Mouse (Mus musculus): ENCODE data around the gene C1qc. TPM values are rescaled to one million over a fixed set of nuclear protein-coding genes. Genes with fewer than 3 reads are reported as not detected.

C1qc gene
- polyA plus RNA-seq, 1 experiment: 51.9 TPM

DNA sequence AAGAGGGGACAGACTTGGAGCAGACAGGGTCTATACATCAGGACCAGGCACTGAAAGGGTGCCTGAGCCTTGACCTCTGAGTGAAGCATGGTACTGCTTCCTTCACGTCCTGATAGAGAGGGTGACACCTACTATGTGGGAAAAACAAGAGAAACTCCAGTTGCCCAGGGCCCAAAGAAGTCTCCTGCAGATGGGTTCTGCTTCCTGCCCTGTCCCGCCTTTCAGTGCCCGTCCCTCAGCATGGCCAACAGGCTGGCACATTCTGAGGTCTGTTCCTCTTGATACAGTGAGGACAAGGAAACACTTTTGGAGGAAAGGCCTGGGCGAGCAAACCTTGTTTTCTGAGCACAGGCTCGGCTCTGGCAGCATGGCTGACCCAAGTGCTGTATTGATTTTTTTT is 5.2 kb downstream of the C1qc start:
- TF ChIP-seq POLR2A (IDR thresholded peaks at IDR 0.05; ENCODE audit: low read depth, low read length) (no peak), CTCF (conservative IDR thresholded peaks at IDR 0.05; ENCODE audit: insufficient read depth, insufficient read length, low read depth, low read length) (no peak)
- Histone ChIP-seq H3K4me3 (ENCODE audit: insufficient read depth, low read depth, low read length) (no peak overlapping the region), H3K4me1 (ENCODE audit: control insufficient read depth, insufficient read depth, low read length) (no peaks in the 10 kb centered on the region), H3K27me3 (replicated peaks; ENCODE audit: control insufficient read depth, insufficient read depth, low read length) (no peaks in the 10 kb centered on the region), H3K27ac (ENCODE audit: insufficient read depth, low read depth, low read length) (no peak overlapping the region), H3K36me3 (ENCODE audit: control insufficient read depth, insufficient read depth, low read length) (no peaks in the 10 kb centered on the region)
- 61% methylated on average over 5 of the region's 5 CpGs for WGBS
- no peak for DNase-seq

- no peaks in the 10 kb centered on the region for H3K36me3 ChIP-seq (ENCODE audit: control insufficient read depth, insufficient read depth, low read length)
- no peaks in the 10 kb centered on the region for H3K4me1 ChIP-seq (ENCODE audit: control insufficient read depth, insufficient read depth, low read length)
- H3K27ac ChIP-seq (ENCODE audit: insufficient read depth, low read depth, low read length): no peak within 1 kb of the TSS
- no peak within 1 kb of the TSS; the same call in 1 of the 2 replicates for H3K4me3 ChIP-seq (ENCODE audit: insufficient read depth, low read depth, low read length)
- DNase-seq: peak; percentile 36
- no peaks in the 10 kb centered on the region for H3K27me3 ChIP-seq (replicated peaks; ENCODE audit: control insufficient read depth, insufficient read depth, low read length)
- 59% methylated on average over 7 of the region's 7 CpGs for WGBS
- TF ChIP-seq POLR2A (IDR thresholded peaks at IDR 0.05; ENCODE audit: low read depth, low read length) (no peak), CTCF (conservative IDR thresholded peaks at IDR 0.05; ENCODE audit: insufficient read depth, insufficient read length, low read depth, low read length) (no peak)
Observed at GRCm38 (mm10) chr4:136886101-136886500, 6.8 kb downstream of the C1qc start, which contains the start of gene C1qb. C1qb (minus strand) TSS chr4:136886187.

- Histone ChIP-seq H3K36me3 (ENCODE audit: control insufficient read depth, insufficient read depth, low read length) (no peaks in the 10 kb centered on the region), H3K27ac (ENCODE audit: insufficient read depth, low read depth, low read length) (no peak overlapping the region), H3K4me3 (ENCODE audit: insufficient read depth, low read depth, low read length) (no peak overlapping the region), H3K27me3 (replicated peaks; ENCODE audit: control insufficient read depth, insufficient read depth, low read length) (no peaks in the 10 kb centered on the region), H3K4me1 (ENCODE audit: control insufficient read depth, insufficient read depth, low read length) (no peaks in the 10 kb centered on the region)
- DNase-seq: peak; percentile 22
- TF ChIP-seq POLR2A (IDR thresholded peaks at IDR 0.05; ENCODE audit: low read depth, low read length) (no peak), CTCF (conservative IDR thresholded peaks at IDR 0.05; ENCODE audit: insufficient read depth, insufficient read length, low read depth, low read length) (peak; percentile 37)
- 36% methylated on average over 5 of the region's 5 CpGs for WGBS
Observed at GRCm38 (mm10) chr4:136878601-136879000, 14.3 kb downstream of the C1qc start.

DNA sequence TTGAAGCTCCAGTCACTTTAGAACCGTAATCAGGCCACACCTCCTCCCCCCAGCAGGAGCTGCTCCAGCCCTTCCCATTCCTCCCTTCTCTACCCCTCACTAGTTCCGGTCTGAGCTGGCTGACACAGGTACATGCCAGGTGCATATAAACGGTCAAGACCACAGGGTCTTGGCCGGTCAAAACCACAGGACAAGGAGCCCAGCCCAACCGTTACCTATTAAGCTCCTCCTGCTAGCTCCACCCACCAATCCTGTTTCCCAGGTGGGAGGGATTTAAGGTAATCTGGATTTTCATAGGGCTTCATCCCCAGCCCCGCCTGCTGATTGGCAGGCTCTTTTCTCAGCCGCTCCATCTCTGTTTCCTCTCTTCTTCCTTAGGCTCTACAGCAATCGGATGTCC is 14.7 kb downstream of the C1qc start:
- Histone ChIP-seq H3K27ac (ENCODE audit: insufficient read depth, low read depth, low read length) (no peak overlapping the region), H3K27me3 (replicated peaks; ENCODE audit: control insufficient read depth, insufficient read depth, low read length) (no peaks in the 10 kb centered on the region), H3K4me1 (ENCODE audit: control insufficient read depth, insufficient read depth, low read length) (no peaks in the 10 kb centered on the region), H3K4me3 (ENCODE audit: insufficient read depth, low read depth, low read length) (no peak overlapping the region), H3K36me3 (ENCODE audit: control insufficient read depth, insufficient read depth, low read length) (no peaks in the 10 kb centered on the region)
- DNase-seq: no peak
- TF ChIP-seq CTCF (conservative IDR thresholded peaks at IDR 0.05; ENCODE audit: insufficient read depth, insufficient read length, low read depth, low read length) (no peak), POLR2A (IDR thresholded peaks at IDR 0.05; ENCODE audit: low read depth, low read length) (no peak)
- WGBS: 45% methylated on average over 8 of the region's 8 CpGs

DNA sequence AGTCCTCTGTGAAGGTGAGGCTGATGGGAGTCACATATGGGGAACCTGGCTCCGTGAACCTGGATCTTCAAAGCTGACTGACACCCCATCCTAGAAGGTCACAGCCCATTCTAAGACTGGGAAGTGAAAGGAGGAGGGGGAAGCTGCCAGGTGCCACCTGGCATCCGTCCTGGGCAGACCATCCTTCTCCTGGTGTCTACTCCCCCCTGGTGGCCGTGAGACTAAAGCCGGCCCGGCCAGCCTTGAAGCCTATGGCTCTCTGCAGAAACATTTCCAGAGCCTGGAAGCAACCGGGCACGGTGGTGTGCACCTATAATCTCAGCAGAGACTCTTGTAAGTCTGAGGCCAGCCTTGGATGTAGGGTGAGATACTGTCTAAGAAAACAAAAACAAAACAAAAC is 15.9 kb downstream of the C1qc start:
- H3K27ac ChIP-seq (ENCODE audit: insufficient read depth, low read depth, low read length): no peak overlapping the region
- 11% methylated on average over 7 of the region's 7 CpGs for WGBS
- TF ChIP-seq POLR2A (IDR thresholded peaks at IDR 0.05; ENCODE audit: low read depth, low read length) (no peak), CTCF (conservative IDR thresholded peaks at IDR 0.05; ENCODE audit: insufficient read depth, insufficient read length, low read depth, low read length) (peak; percentile 51)
- peak; percentile 29 for DNase-seq
- no peaks in the 10 kb centered on the region for H3K4me1 ChIP-seq (ENCODE audit: control insufficient read depth, insufficient read depth, low read length)
- no peak overlapping the region for H3K4me3 ChIP-seq (ENCODE audit: insufficient read depth, low read depth, low read length)
- no peaks in the 10 kb centered on the region for H3K27me3 ChIP-seq (replicated peaks; ENCODE audit: control insufficient read depth, insufficient read depth, low read length)
- H3K36me3 ChIP-seq (ENCODE audit: control insufficient read depth, insufficient read depth, low read length): no peaks in the 10 kb centered on the region

DNA sequence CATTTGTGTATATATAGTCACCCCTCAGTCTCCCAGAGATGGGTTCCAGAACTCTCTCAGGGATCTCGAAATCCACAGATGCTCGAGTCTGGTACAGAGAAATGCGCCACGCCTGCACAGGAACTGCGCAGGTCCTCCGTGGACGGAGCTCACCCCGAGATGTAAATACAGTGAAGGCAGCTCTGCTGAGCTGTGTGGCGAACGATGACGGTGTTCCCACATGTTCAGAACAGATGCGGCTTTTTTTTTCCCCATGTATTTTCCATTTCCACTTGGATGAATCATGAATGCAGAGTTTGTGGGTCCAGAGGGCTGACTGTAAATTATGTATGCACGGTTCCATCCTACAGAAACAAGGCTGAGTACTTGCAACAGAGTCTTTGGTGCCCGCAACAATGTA is 17.9 kb downstream of the C1qc start:
- Histone ChIP-seq H3K4me1 (ENCODE audit: control insufficient read depth, insufficient read depth, low read length) (no peaks in the 10 kb centered on the region), H3K27ac (ENCODE audit: insufficient read depth, low read depth, low read length) (no peak overlapping the region), H3K4me3 (ENCODE audit: insufficient read depth, low read depth, low read length) (no peak overlapping the region), H3K27me3 (replicated peaks; ENCODE audit: control insufficient read depth, insufficient read depth, low read length) (no peaks in the 10 kb centered on the region), H3K36me3 (ENCODE audit: control insufficient read depth, insufficient read depth, low read length) (no peaks in the 10 kb centered on the region)
- DNase-seq: no peak
- WGBS: 86% methylated on average over 14 of the region's 14 CpGs
- no peak for TF ChIP-seq POLR2A (IDR thresholded peaks at IDR 0.05; ENCODE audit: low read depth, low read length)
- no peak for TF ChIP-seq CTCF (conservative IDR thresholded peaks at IDR 0.05; ENCODE audit: insufficient read depth, insufficient read length, low read depth, low read length)

GRCm38 (mm10) chr4:136868371-136868770 is 24.5 kb downstream of the C1qc start:
- 67% methylated on average over 6 of the region's 6 CpGs for WGBS
- no peak for TF ChIP-seq POLR2A (IDR thresholded peaks at IDR 0.05; ENCODE audit: low read depth, low read length)
- no peak for TF ChIP-seq CTCF (conservative IDR thresholded peaks at IDR 0.05; ENCODE audit: insufficient read depth, insufficient read length, low read depth, low read length)
- Histone ChIP-seq H3K4me3 (ENCODE audit: insufficient read depth, low read depth, low read length) (no peak overlapping the region), H3K27ac (ENCODE audit: insufficient read depth, low read depth, low read length) (no peak overlapping the region), H3K4me1 (ENCODE audit: control insufficient read depth, insufficient read depth, low read length) (no peaks in the 10 kb centered on the region), H3K27me3 (replicated peaks; ENCODE audit: control insufficient read depth, insufficient read depth, low read length) (no peaks in the 10 kb centered on the region), H3K36me3 (ENCODE audit: control insufficient read depth, insufficient read depth, low read length) (no peaks in the 10 kb centered on the region)
- DNase-seq: no peak
